Mouse (Mus musculus) c-Kit-negative CD71-positive TER-119-positive erythroid progenitor cells, embryonic 14.5 days (primary cell): ENCODE data around the gene Fam243.
A peak's percentile ranks its signal among the peaks of the same experiment; 100 is the strongest.

Experiments
- DNase-seq: peaks from one replicate; pipeline ENCODE4 v3.0.0-alpha.2; 2013; ENCODE audit warnings: low read depth, low spot score

The Fam243 gene

DNA sequence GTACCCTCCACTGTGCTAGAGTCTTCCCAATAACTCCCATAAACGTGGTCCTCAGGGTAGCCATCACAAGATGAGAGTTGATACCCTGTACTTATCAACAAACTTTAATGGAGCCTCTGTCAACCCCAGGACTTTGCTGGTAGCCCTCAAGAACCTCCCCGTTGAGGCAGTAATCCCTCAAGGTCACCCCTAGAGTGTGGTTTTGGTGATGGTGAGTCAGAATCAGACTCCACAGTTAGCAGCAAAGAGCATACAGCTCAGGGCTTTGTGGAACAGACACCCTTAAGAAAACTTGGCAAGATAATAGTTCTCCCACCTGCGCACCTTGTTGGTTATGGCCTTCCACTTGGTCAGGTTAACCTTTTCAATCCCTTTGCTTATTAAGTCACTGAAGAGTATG is 880 bp downstream of the Fam243 start:
- no peak for DNase-seq

DNA sequence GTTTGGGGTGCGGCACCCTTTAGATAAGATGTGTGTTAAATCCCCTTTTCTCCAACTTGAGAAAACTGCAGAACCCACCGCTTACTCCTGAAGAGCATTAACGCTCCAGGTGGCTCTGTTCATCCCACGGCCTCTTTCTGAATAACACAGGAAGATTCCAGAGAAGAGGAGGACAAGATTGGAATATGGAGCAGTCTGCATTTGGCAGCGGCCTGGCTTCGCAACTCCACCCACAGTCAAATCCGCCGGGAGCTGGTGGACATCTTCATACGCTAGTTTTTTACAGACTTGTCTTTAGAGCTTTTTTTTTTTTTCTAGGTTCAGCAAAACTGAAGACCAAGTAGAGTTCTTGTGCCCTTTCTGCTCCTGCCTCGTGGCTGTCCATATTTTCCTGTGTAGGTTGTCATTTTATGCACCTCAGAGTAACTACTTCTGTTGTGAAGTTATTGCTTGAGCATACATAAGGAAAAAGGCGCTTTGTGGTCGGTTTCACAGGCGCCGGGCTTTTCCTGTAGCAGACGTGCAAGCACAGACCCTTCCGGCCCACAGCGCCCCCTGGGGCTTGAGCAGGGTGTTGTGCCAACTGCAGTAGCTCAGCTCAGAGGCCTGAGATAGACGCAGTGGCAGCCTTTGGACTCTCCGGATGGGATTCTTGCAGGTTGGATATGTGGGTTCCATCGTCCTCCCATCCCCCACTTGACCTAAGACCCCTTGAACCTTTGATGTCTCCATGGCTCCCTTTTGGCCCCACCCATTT is 1.7 kb downstream of the Fam243 start:
- no peak for DNase-seq

DNA sequence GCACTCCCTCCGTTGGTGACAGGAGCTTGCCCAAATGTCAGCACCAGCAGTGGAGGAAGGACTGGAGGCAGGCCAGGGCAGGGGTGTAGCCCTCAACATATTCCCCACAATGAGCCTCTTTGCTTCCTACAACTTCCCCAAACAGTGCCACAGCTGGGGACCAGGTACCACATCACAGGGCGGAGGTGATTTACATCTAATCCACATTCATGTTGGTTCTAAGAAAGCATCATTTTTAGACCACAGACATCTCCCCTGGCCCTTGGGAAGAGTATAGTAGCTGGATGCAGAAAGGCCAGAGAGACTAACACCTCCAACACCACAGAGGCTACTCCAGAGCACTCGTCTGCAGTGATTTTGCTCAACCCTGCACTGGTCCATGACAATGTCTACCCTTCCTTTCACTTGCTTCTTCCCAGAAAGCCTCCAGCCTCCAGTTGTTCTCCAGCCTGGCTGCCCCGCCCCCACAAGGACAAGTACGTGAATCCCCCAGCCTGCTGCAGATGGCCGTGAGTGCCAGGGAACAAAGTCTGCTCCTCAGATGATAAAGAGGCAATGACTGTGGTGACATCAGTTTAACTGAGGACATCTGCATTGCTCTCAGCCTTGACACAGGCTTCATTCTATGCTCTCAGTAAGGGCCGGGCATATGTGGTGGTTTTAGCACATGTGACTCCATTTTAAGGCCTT is 5.0 kb downstream of the Fam243 start:
- DNase-seq, result no peak

DNA sequence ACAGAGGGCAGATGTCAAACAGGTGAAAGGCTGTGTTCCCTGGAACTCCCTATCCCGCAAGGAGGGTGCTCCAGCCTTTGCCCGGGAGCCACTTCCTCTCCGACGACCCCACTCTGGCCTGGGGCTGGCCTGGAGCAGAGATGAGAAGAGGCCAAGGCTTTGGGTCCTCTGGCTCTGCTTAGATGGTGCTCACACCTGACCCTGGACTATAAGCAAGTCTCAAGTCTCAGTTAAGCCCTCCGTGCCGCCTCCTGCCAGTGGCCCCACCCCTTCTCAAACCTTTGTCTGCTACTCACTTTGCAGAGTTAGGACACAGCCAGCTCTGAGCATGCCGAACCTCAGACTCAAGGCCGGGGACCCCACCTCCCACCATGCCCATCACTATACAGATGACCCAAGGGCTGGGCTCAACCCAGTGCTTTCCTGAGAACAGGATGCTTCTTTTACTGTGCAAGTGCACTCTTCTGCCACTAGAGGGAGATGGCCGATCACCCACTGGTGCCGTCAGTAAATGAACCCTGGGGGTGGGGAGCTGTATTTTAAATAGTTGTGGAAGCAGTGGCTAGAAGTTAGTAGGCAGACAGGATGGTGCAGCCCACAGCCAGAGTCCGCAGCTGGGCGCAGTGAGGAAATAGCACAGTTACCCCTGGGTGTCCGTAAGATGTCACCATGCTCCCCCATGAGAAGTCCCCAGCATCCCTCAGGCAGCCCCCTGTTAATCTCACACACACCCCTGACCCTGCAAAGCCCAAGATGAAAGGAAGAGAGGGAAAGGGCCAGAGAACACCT is 7.1 kb downstream of the Fam243 start:
- no peak for DNase-seq

DNA sequence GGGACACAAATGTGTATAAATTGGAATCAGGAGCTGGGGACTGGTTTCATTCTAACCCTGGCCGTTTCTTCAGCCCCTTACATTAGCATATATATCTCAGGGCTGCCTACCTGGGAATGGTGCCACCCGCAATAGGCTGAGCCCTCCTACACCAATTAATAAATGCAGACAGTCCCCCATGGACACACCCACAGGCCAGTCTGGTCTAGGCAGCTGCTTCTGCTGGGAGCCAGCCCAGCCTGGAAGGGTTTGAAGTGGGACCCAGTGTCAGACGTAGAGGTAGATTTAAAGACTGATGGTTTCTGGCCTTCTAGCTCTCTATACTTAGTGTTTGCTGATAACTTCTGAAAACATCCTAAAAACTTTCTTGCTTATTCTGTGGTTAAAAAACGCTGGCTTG is 12.1 kb downstream of the Fam243 start:
- DNase-seq, result no peak

DNA sequence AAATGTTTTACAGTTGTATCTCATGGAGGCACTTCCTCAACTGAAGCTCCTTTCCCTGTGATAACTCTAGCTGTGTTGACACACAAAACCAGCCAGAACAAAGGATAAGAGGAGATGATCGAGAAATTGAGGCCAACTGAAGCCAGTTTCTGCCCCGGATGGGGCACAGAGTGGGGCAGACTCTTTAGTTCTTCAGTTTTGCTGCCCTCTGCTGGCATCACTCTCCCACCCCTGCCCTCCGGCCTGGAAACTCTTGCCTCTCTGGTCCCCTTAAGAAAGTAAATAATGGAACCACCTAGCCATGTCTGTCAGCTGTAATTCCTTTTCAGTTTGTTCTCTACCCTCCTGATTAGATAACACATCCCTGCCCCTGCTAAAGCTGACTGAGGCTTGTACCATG is 13.3 kb downstream of the Fam243 start:
- DNase-seq, result no peak

DNA sequence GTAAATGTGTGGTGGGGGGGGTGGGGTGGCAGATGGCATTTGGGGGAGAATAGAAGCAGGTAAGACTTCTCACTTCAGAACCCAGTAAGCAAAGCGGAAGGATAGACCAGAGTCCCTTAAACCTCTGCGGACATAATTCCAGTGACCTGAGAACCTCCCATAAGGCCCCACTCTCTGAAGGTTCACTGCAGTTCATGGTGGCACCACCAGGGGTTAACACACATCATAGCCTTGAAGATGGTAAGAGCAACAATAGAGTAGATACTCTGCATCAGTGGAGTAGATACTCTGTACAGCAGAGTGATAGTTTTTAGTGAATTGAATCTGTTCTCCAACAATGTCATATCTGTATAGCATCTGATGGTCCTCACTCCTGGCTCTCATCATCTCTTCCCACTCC is 15.7 kb downstream of the Fam243 start:
- DNase-seq, result no peak

DNA sequence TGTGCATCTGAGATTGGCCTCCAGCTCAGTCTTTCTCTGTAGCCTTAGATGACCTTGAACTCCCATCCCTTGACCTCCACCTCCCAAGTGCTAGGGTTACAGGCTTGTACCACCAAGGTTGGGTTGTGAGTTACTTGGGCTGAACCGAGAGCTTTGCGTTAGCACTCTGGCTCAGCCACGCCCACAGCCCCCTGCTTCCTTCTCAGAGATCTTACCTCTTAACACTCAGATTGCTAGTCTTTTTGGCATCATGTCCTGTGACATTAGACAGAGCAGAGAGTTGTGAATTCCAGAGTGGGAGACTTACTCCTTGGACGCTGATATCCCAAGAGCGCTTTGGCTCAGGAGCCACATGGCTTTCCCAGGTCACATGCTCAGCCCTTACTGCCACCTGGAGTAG is 18.7 kb downstream of the Fam243 start:
- DNase-seq, result no peak

DNA sequence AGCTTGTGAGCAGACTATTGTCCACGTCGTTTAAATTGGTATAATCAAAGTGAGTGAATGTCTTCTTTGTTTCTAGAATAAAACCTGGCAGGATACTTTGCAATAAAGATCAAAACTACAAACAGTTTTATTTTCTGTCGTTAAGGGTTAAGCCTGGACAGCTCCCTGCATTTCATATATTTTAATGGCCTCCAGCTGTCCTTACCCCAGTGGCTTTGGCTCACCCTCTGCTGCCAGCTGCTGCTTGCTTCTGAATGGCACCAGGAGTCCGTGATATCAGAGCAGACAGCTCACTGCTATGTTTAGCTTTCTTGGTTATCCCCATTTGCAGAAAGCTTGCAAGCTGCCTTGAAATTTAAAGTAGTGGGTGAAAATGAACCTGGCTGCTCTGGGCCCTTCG is 19.3 kb downstream of the Fam243 start:
- no peak for DNase-seq

DNA sequence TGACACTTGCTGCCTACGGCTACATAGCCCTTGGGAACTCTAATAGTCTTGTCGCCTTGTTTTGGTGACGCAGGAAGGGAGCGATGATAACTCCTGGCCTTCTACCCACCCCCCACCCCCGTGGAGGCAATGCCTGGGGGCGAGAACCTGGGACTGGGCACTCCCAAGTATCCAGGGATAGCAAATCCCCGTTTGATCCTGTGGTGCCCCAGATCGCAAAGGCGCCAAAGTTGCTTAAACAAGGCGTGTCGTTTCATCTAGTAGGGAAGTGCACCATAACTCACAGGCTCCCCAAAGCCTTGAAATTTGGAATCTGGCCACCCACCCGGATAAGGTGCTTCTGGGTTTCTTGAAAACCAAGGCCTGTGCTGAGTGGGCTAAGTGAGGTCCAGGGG is 19.8 kb downstream of the Fam243 start:
- DNase-seq, result no peak

DNA sequence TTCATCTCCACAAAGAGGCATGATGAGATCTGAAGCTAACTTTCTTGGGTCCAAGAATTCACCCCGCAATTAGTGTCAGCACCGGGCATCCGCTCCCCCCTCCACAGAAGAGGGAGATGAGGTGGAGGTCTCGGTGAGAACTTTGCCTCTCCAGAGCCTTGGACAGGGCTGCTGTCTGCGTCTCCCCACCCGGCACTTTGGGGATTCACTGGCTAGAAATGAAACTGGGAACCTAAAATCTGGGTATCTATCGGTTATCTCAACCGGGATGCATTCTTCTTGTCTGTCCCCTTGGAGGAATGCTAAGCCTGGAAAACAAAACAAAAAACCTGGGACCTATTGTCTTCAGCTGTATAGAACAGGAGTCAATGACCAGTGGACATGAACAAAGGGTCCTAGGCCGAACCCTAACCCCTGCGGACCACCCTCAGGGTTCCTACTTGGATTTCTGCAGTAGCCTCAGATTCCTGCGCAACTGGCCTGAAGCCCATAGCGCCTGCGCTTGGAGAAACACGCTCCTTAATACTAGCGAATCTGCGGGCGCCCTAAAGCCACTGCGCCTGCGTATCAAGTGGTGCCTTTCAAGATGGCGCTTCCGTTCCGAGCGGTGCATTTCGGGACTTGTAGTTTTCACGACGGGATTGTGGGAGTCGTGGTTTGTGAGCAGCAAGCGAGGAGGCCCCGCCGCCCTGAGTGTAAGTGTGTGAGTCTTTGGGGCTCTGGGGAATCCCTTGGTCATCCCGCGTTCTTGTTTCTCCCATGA is 20.4 kb downstream of the Fam243 start, which contains the start of gene Smim11:
TSS of gene Smim11 (plus strand) at position 638 of the 763 bp plus-strand sequence.
- DNase-seq, result peak; percentile 94

DNA sequence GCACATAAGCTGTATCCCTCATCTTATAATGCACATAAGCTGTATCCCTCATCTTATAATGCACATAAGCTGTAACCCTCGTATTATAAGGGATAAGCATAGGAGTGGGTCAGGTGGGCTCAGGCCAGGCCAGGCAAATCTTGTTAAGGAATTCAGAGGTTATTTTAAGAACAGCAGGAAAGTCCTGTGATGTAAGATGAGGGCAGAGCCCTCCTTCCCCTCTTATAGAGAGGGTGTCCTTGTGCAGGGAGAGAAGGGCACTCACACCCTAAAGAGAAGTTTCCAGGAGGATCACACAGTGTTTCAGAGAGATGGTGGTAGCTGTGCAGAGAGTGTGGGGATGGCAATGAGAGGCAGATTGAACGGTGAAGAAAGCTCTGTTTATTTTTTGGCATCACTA is 25.9 kb downstream of the Fam243 start:
- DNase-seq, result no peak

DNA sequence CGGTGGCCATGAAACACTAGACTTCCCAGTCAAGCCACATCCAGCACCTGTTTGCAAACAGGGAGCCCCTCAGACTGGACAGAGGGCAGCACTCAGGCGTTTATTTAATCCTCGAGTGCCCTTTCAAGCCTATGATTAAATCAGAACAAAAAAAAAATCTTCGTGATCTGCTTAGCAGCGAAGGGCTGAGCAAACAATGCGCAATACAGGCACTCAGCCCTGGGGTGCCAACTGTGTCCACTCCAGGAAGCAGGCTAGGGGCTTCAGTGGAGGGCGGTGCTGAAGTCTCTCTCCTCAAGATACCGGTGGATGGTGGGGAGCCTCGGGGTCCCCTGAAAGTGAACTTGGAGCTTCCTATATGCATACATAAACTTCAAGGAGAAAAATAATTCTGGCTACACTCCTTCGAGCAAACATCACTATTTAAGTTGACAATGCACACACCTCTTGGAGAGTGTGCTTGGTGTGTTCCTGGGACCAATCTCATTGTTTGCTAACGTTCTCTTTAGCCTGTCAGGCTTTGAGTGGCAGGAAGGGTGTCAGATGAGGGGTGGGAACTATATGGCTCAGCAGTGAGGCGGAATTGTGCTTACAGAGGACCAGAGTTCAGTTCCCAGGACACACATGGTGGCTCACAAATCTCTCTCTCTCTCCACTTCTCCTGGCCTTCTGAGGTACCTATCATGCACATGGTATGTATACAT is 26.8 kb downstream of the Fam243 start:
- DNase-seq, result no peak

DNA sequence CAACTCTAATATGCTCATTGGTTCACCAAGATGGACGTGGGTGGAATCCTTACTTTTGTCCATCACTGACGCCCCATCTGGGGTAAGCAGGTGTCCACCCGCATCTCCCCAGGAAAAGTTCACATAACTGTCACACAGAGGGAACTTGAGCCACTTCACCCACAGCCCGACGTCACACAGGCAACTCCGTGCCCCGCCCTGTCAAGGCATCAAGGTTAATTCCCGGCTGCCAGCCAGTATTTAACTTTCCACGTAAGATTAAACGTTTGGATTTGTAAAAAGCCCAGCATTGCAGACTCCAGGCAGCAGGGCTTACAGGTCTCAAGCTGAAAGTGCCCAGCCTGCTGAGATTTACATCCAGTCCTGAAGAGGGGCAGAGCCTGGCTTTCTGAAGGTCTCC is 29.1 kb downstream of the Fam243 start, which contains the start of gene Kcne2:
TSS of gene Kcne2 (plus strand) at position 289 of the 400 bp plus-strand sequence.
- no peak for DNase-seq

DNA sequence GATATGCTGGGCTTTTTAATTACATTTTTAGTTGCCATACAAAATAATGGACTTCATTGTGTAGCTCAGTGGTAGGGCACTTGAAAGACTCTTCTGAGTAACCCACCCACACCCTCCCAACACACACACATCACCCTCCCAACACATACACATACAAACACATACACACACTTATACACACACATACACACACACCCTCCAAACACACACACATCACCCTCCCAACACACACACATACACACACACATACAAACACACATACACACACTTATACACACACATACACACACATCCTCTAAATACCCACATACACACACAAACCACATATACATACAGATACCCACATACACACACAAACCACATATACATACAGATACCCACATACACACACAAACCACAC is 31.2 kb downstream of the Fam243 start:
- no peak for DNase-seq

DNA sequence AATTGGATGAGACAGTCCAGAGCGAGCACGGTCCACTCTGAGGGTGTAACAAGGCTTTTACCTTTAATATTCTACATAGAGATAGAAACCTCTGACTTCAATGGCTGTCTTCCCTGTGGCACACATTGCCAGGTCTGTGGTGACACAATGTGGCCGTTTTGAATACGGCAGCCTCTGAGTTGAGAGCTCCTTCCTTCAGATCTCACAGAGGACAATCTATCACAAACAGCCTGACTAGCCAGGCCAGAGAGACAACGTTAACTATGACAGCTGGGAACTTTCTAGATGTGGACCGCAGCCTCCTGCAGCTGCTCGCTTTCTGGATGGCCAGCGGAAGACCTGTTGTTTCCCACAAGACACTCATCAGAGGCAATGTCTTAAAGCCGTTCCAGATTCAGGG is 32.5 kb downstream of the Fam243 start:
- no peak for DNase-seq

DNA sequence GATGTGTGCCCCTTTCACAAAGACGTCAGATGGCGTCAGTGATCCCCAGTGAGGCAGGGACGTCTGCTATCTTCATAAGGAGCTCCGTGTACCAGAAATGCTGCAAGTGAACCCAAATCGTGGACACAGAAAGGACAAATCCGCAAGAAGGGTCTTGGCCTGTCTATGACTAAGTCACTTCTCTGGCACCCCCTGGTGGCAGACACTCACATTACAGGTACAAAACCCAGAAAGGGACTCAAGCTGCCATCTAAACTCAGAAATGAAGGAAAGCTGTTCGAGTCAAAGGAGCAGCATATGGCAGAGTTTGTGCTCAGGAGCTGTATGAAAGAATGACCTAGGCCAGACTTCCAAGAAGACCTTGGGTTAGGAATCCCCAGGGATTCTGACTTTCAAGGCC is 34.6 kb downstream of the Fam243 start:
- peak; percentile 37 for DNase-seq

DNA sequence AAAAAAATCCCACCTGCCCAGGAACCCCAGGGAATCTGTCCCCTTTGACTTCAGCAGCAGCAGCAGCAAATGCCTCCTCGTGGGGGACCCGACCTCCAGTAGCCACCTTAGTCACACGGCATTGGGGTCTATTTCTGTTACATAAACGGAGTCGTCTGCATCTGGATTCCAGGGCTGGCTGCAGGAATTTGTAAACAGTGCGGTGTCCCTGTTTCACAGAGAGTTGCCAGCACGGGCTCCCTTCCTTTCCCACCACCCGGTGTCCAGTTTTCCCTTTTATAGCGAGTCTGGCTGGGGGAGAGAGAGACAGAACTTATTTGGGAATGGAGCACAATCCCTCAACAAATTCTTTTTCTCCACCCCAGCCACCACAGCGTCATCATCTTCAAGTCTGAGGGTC is 36.2 kb downstream of the Fam243 start:
- DNase-seq, result no peak

DNA sequence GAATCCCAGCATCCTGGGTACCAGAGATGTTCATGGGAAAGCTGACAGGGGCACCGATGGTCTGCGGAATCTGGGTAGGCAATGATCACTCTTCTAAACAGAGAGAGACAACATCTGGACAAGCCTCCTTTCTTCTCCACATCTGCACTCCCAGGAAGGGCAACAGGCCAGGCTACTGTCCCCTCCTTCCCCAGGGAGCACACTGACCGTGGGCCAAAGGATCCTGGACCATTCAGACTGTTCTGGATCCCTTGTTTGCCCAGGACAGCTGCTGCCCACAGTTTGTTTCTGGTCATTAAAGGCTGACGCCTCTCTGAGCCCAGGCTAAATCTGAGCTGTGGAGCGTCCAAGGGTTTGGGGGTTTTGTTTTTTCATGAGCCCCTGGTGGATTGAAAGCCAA is 38.6 kb downstream of the Fam243 start:
- no peak for DNase-seq

DNA sequence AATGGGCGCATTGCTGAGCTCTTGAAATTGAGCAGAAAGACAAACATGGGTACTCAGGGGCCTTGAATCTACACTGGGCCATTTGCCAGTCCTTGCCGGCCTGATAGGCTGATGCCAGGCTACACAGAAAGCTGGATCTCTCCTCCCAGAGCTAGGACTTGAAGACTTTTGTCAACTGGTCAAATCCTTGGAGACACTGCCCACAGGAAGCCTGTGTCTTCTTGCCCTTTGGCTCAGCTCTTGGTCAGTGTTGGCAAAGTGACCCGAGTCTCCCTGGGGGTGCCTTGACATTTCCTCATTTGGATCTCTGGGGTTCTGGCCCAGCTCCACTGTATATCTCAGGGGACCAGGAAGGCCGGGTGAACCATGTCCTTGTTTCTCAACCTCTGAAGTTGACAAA is 45.7 kb downstream of the Fam243 start:
- DNase-seq, result no peak

DNA sequence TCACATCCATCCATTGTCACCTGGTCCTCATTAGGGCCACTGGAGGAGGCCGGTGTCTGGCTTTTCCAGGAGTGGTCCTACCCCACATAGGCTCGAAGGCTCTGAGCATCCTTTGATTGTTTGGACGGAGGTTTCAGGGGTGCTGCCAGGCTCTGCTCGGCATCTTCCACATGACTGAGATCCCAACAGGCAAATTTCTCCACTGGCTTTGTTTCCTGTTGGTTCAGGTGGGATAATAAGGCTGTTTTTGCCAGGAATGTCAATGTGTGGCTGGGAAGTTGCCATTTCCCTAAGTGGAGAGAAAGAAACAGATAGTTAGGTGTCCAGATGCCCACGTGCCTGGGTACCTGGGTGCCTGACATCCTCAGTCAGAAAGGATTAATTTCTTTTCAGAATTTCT is 46.7 kb downstream of the Fam243 start:
- DNase-seq, result no peak
